Mouse (Mus musculus) ES-Bruce4 (cell line): ENCODE results near the gene 4930467E23Rik.
"Not testable (repeated sequence)": the region's sequence is repeated elsewhere in the genome, so short reads cannot be mapped to it uniquely, and the experiment has no call there.

Experiments
- CTCF ChIP-seq: IDR thresholded peaks from one replicate; pipeline ENCODE4 v1.8.1; 2011; ENCODE audit warnings: low read depth, low read length
- EP300 ChIP-seq: IDR thresholded peaks from 2 replicates; pipeline ENCODE4 v1.6.1; 2011; ENCODE audit warnings: low read depth, low read length; ENCODE audit not compliant: insufficient read depth
- POLR2A ChIP-seq: IDR thresholded peaks from one replicate; pipeline ENCODE4 v1.8.1; 2011; ENCODE audit warnings: low read length; ENCODE audit not compliant: insufficient read depth

- not testable (repeated sequence) for TF ChIP-seq POLR2A, EP300, CTCF
Observed at GRCm38 (mm10) chr8:19781328-19782114, 52.1 kb downstream of the 4930467E23Rik start.
